Mouse (Mus musculus) forebrain, embryonic 14.5 days (tissue): Measurements from ENCODE around the gene Hmcn1. TPM values are rescaled to one million over a fixed set of nuclear protein-coding genes. Genes with fewer than 3 reads are reported as not detected.

Source experiments
- ATAC-seq: fragments of 200-750 bp; cut with Nextera tagmentation; 2 replicates; pipeline ENCODE4 v1.8.0; 2017; ENCODE audit warnings: mild to moderate bottlenecking, moderate library complexity
- DNase-seq: peaks from one replicate; pipeline ENCODE4 v3.0.0-alpha.2; 2015; ENCODE audit warnings: low spot score
- H3K27ac ChIP-seq: fragments of 300-500 bp; sonication (generic); 2 replicates; pipeline ENCODE4 v1.5.1; 2014; ENCODE audit warnings: low read depth, mild to moderate bottlenecking, control low read depth, low read length, moderate library complexity
- H3K27me3 ChIP-seq: fragments of 300-500 bp; sonication (generic); replicated peaks from 2 replicates; pipeline ENCODE4 v1.6.1; 2014; ENCODE audit warnings: low read length, control low read depth, mixed read lengths; ENCODE audit not compliant: control insufficient read depth, insufficient read depth
- H3K36me3 ChIP-seq: fragments of 300-500 bp; sonication (generic); 2 replicates; pipeline ENCODE4 v1.6.1; 2014; ENCODE audit warnings: low read length, control low read depth; ENCODE audit not compliant: control insufficient read depth, insufficient read depth
- H3K4me1 ChIP-seq: fragments of 300-500 bp; sonication (generic); 2 replicates; pipeline ENCODE4 v1.6.1; 2014; ENCODE audit warnings: antibody characterized with exemption, low read length, control low read depth; ENCODE audit not compliant: control insufficient read depth, insufficient read depth
- H3K4me2 ChIP-seq: fragments of 300-500 bp; sonication (generic); 2 replicates; pipeline ENCODE4 v1.6.1; 2014; ENCODE audit warnings: mild to moderate bottlenecking, control low read depth, low read length
- H3K4me3 ChIP-seq: fragments of 300-500 bp; sonication (generic); 2 replicates; pipeline ENCODE4 v1.5.1; 2014; ENCODE audit warnings: low read depth, low read length, control low read depth
- H3K9ac ChIP-seq: fragments of 300-500 bp; sonication (generic); 2 replicates; pipeline ENCODE4 v1.6.1; 2014; ENCODE audit warnings: mild to moderate bottlenecking, low read length, control low read depth, moderate library complexity
- H3K9me3 ChIP-seq: fragments of 300-500 bp; sonication (generic); replicated peaks from 2 replicates; pipeline ENCODE4 v1.6.1; 2016; ENCODE audit warnings: low read length, control low read depth, mixed read lengths; ENCODE audit not compliant: control insufficient read depth
- WGBS: fragments of 180-500 bp; shearing (Covaris S2); extraction: QIAGEN DNeasy Blood & Tissue Kit; methylation state at CpG from one replicate; pipeline ENCODE4 v1.1.7; 2014; 5-methylcytosine and 5-hydroxymethylcytosine counted together
- polyA plus RNA-seq: library from polyadenylated mRNA; unstranded; fragments of >200 nt; fragmentation: Nextera tagmentation; extraction: Ambion mirVana; gene quantifications from 2 replicates; pipeline ENCODE4 v1.2.1, GENCODE M21; 2014

Hmcn1 gene
- polyA plus RNA-seq, 1 experiment from 2014 or later, result 1.1 TPM

GRCm38 (mm10) chr1:150546463-150546862, 446.8 kb downstream of the Hmcn1 start:
- no peaks in the 10 kb centered on the region for H3K9me3 ChIP-seq
- H3K27me3 ChIP-seq, result no peaks in the 10 kb centered on the region
- ATAC-seq (no peak), DNase-seq (no peak)
- 81% methylated on average over 3 of the region's 3 CpGs for WGBS
- H3K9ac ChIP-seq, result no peak overlapping the region
- no peak overlapping the region for H3K4me2 ChIP-seq
- H3K4me1 ChIP-seq, result no peaks in the 10 kb centered on the region
- no peak overlapping the region for H3K27ac ChIP-seq
- no peaks in the 10 kb centered on the region for H3K36me3 ChIP-seq
- no peak overlapping the region for H3K4me3 ChIP-seq

- H3K9me3 ChIP-seq, result no peaks in the 10 kb centered on the region
- WGBS, result 12% methylated on average over 5 of the region's 5 CpGs
- no peaks in the 10 kb centered on the region for H3K27me3 ChIP-seq
- ATAC-seq (peak; percentile 93), DNase-seq (peak; percentile 90)
- H3K4me1 ChIP-seq, result no peaks in the 10 kb centered on the region
- no peak overlapping the region for H3K9ac ChIP-seq
- H3K4me3 ChIP-seq, result no peak overlapping the region
- H3K36me3 ChIP-seq, result no peaks in the 10 kb centered on the region
- no peak overlapping the region for H3K4me2 ChIP-seq
- H3K27ac ChIP-seq, result no peak overlapping the region
These were observed 453.0 kb downstream of the Hmcn1 start for GRCm38 (mm10) chr1:150540267-150540666.

GRCm38 (mm10) chr1:150537410-150538128, 455.7 kb downstream of the Hmcn1 start:
- Histone ChIP-seq H3K4me1 (no peaks in the 10 kb centered on the region), H3K4me3 (no peak overlapping the region), H3K36me3 (no peaks in the 10 kb centered on the region), H3K4me2 (no peak overlapping the region), H3K27ac (no peak overlapping the region), H3K9me3 (no peaks in the 10 kb centered on the region), H3K27me3 (no peaks in the 10 kb centered on the region), H3K9ac (no peak overlapping the region)
- no peak for ATAC-seq
- WGBS, result 77% methylated on average over 6 of the region's 6 CpGs
- DNase-seq, result no peak

- H3K27ac ChIP-seq, result no peak overlapping the region
- DNase-seq (peak; percentile 32), ATAC-seq (0 out of 2 replicates have a peak, but pooled peaks have one; percentile 31)
- H3K4me1 ChIP-seq, result no peaks in the 10 kb centered on the region
- peak overlapping the region; percentile 16; the same call in 1 of the 2 replicates for H3K4me2 ChIP-seq
- H3K4me3 ChIP-seq, result no peak overlapping the region
- WGBS, result 45% methylated on average over 16 of the region's 16 CpGs
- H3K27me3 ChIP-seq, result no peaks in the 10 kb centered on the region
- no peaks in the 10 kb centered on the region for H3K9me3 ChIP-seq
- H3K9ac ChIP-seq, result no peak overlapping the region; the same call in 1 of the 2 replicates
- no peaks in the 10 kb centered on the region for H3K36me3 ChIP-seq
These were observed 457.3 kb downstream of the Hmcn1 start for GRCm38 (mm10) chr1:150535770-150536534.

- no peaks in the 10 kb centered on the region for H3K4me1 ChIP-seq
- H3K9me3 ChIP-seq, result no peaks in the 10 kb centered on the region
- no peak overlapping the region for H3K4me3 ChIP-seq
- 91% methylated on average over 8 of the region's 8 CpGs for WGBS
- ATAC-seq (no peak), DNase-seq (no peak)
- no peaks in the 10 kb centered on the region for H3K36me3 ChIP-seq
- H3K9ac ChIP-seq, result no peak overlapping the region
- H3K27me3 ChIP-seq, result no peaks in the 10 kb centered on the region
- no peak overlapping the region for H3K27ac ChIP-seq
- H3K4me2 ChIP-seq, result no peak overlapping the region
These were observed 458.6 kb downstream of the Hmcn1 start for GRCm38 (mm10) chr1:150534587-150534986.

- H3K27me3 ChIP-seq, result no peaks in the 10 kb centered on the region
- H3K4me3 ChIP-seq, result no peak overlapping the region
- H3K9ac ChIP-seq, result no peak overlapping the region
- DNase-seq (no peak), ATAC-seq (no peak)
- H3K4me1 ChIP-seq, result no peaks in the 10 kb centered on the region
- H3K9me3 ChIP-seq, result no peaks in the 10 kb centered on the region
- 92% methylated on average over 2 of the region's 2 CpGs for WGBS
- H3K27ac ChIP-seq, result no peak overlapping the region
- no peaks in the 10 kb centered on the region for H3K36me3 ChIP-seq
- no peak overlapping the region for H3K4me2 ChIP-seq
These were observed 480.2 kb downstream of the Hmcn1 start for GRCm38 (mm10) chr1:150513041-150513440.

Other genes starting within 250 kb of the Hmcn1 start
- gene Gm47985, start 189.1 kb upstream of the Hmcn1 start, polyA plus RNA-seq, result not detected in 2 replicates
- not detected in 2 replicates for gene Gm8947, start 198.9 kb upstream of the Hmcn1 start, polyA plus RNA-seq
- not detected in 2 replicates for gene Gm47995, start 205.0 kb upstream of the Hmcn1 start, polyA plus RNA-seq
- gene 3110040M04Rik, start 210.7 kb upstream of the Hmcn1 start, polyA plus RNA-seq, result not detected in 2 replicates
- not detected in 2 replicates for gene Gm47996, start 216.7 kb upstream of the Hmcn1 start, polyA plus RNA-seq